Mouse (Mus musculus) hindbrain, embryonic 11.5 days (tissue): ENCODE measurements around the gene Aco1. TPM values are rescaled to one million over a fixed set of nuclear protein-coding genes. Genes with fewer than 3 reads are reported as not detected.

Experiments
- ATAC-seq: fragments of 200-750 bp; cut with Nextera tagmentation; 2 replicates; pipeline ENCODE4 v1.8.0; 2017; ENCODE audit warnings: mild to moderate bottlenecking, moderate TSS enrichment, moderate library complexity; ENCODE audit not compliant: low FRiP score
- DNase-seq: peaks from one replicate; pipeline ENCODE4 v3.0.0-alpha.2; 2015; ENCODE audit warnings: low spot score
- H3K27ac ChIP-seq: fragments of 300-500 bp; sonication (generic); 2 replicates; pipeline ENCODE4 v1.5.1; 2014; ENCODE audit warnings: mild to moderate bottlenecking, low read depth, low read length
- H3K27me3 ChIP-seq: fragments of 300-500 bp; sonication (generic); 2 replicates; pipeline ENCODE4 v1.6.1; 2014; ENCODE audit warnings: mild to moderate bottlenecking, low read length, moderate library complexity, mixed read lengths; ENCODE audit not compliant: control insufficient read depth, insufficient read depth
- H3K36me3 ChIP-seq: fragments of 300-500 bp; sonication (generic); 2 replicates; pipeline ENCODE4 v1.6.1; 2014; ENCODE audit warnings: mild to moderate bottlenecking, low read length, moderate library complexity, mixed read lengths; ENCODE audit not compliant: control insufficient read depth, insufficient read depth
- H3K4me1 ChIP-seq: fragments of 300-500 bp; sonication (generic); replicated peaks from 2 replicates; pipeline ENCODE4 v1.6.1; 2014; ENCODE audit warnings: low read length, mixed read lengths; ENCODE audit not compliant: control insufficient read depth, insufficient read depth
- H3K4me2 ChIP-seq: fragments of 300-500 bp; sonication (generic); replicated peaks from 2 replicates; pipeline ENCODE4 v1.6.1; 2014; ENCODE audit warnings: mild to moderate bottlenecking, low read depth, low read length
- H3K4me3 ChIP-seq: fragments of 300-500 bp; sonication (generic); 2 replicates; pipeline ENCODE4 v1.5.1; 2014; ENCODE audit warnings: low read depth, low read length
- H3K9ac ChIP-seq: fragments of 300-500 bp; sonication (generic); 2 replicates; pipeline ENCODE4 v1.6.1; 2014; ENCODE audit warnings: low read depth, low read length
- H3K9me3 ChIP-seq: fragments of 300-500 bp; sonication (generic); 2 replicates; pipeline ENCODE4 v1.6.1; 2016; ENCODE audit warnings: low read length; ENCODE audit not compliant: control insufficient read depth
- WGBS: fragments of 180-500 bp; shearing (Covaris S2); extraction: QIAGEN DNeasy Blood & Tissue Kit; methylation state at CpG from one replicate; pipeline ENCODE4 v1.1.7; 2014; 5-methylcytosine and 5-hydroxymethylcytosine counted together
- polyA plus RNA-seq: library from polyadenylated mRNA; unstranded; fragments of >200 nt; fragmentation: Nextera tagmentation; extraction: Ambion mirVana; gene quantifications from 2 replicates; pipeline ENCODE4 v1.2.1, GENCODE M21; 2014

Gene Aco1
- polyA plus RNA-seq, 1 experiment from 2014 or later, result 55.0 TPM

- Histone ChIP-seq H3K9me3 (no peaks in the 10 kb centered on the region), H3K36me3 (no peaks in the 10 kb centered on the region), H3K4me1 (no peaks in the 10 kb centered on the region), H3K4me2 (no peak overlapping the region), H3K27me3 (no peaks in the 10 kb centered on the region), H3K4me3 (no peak overlapping the region), H3K27ac (no peak overlapping the region), H3K9ac (no peak overlapping the region)
- ATAC-seq (peak; percentile 56), DNase-seq (peak; percentile 84)
- WGBS, result 22% methylated on average over 9 of the region's 9 CpGs
These were observed 8.3 kb upstream of the Aco1 start for GRCm38 (mm10) chr4:40134468-40135102.

- no peaks in the 10 kb centered on the region for H3K4me1 ChIP-seq
- 88% methylated on average over 4 of the region's 4 CpGs for WGBS
- no peak for ATAC-seq
- no peak overlapping the region for H3K4me2 ChIP-seq
- H3K36me3 ChIP-seq, result no peaks in the 10 kb centered on the region
- no peak overlapping the region for H3K4me3 ChIP-seq
- H3K27me3 ChIP-seq, result no peaks in the 10 kb centered on the region
- no peak overlapping the region for H3K9ac ChIP-seq
- no peak overlapping the region for H3K27ac ChIP-seq
- no peak for DNase-seq
- H3K9me3 ChIP-seq, result no peaks in the 10 kb centered on the region
These were observed 6.4 kb upstream of the Aco1 start for GRCm38 (mm10) chr4:40136519-40136918.

GRCm38 (mm10) chr4:40139663-40140255 lies 3.1 kb upstream of the Aco1 start:
- ATAC-seq (no peak), DNase-seq (no peak)
- Histone ChIP-seq H3K9ac (no peak overlapping the region), H3K36me3 (no peaks in the 10 kb centered on the region), H3K9me3 (no peaks in the 10 kb centered on the region), H3K4me2 (no peak overlapping the region), H3K27ac (no peak overlapping the region), H3K4me3 (no peak overlapping the region), H3K27me3 (no peaks in the 10 kb centered on the region), H3K4me1 (no peaks in the 10 kb centered on the region)
- WGBS, result 80% methylated on average over 3 of the region's 3 CpGs

GRCm38 (mm10) chr4:40143533-40143871 lies 621 bp downstream of the Aco1 start:
- WGBS, result under 1% methylated on average over 27 of the region's 27 CpGs
- H3K27ac ChIP-seq, result peak overlapping the region; percentile 84
- DNase-seq, result no peak

GRCm38 (mm10) chr4:40144543-40144942 lies 1.7 kb downstream of the Aco1 start:
- Histone ChIP-seq H3K4me1 (no peaks in the 10 kb centered on the region), H3K27me3 (no peaks in the 10 kb centered on the region), H3K27ac (no peak overlapping the region), H3K9ac (no peak overlapping the region), H3K36me3 (no peaks in the 10 kb centered on the region), H3K9me3 (no peaks in the 10 kb centered on the region), H3K4me2 (peak overlapping the region; percentile 63), H3K4me3 (peak overlapping the region; percentile 78)
- ATAC-seq (no peak), DNase-seq (peak; percentile 16)
- WGBS, result 18% methylated on average over 1 of the region's 1 CpGs

More at GRCm38 (mm10) chr4:40143533-40143871, 621 bp downstream of the Aco1 start:
- peak overlapping the region; percentile 78 for H3K4me3 ChIP-seq
- no peaks in the 10 kb centered on the region for H3K27me3 ChIP-seq
- ATAC-seq, result no peak
- no peaks in the 10 kb centered on the region for H3K36me3 ChIP-seq
- H3K4me2 ChIP-seq, result peak overlapping the region; percentile 63
- H3K4me1 ChIP-seq, result no peaks in the 10 kb centered on the region
- peak overlapping the region; percentile 79 for H3K9ac ChIP-seq
- no peaks in the 10 kb centered on the region for H3K9me3 ChIP-seq

- H3K4me2 ChIP-seq, result no peak overlapping the region
- WGBS, result 72% methylated on average over 3 of the region's 3 CpGs
- no peak overlapping the region for H3K27ac ChIP-seq
- H3K36me3 ChIP-seq, result no peaks in the 10 kb centered on the region
- H3K4me1 ChIP-seq, result no peaks in the 10 kb centered on the region
- H3K9ac ChIP-seq, result no peak overlapping the region
- H3K27me3 ChIP-seq, result no peaks in the 10 kb centered on the region
- DNase-seq, result no peak
- no peak overlapping the region for H3K4me3 ChIP-seq
- H3K9me3 ChIP-seq, result no peaks in the 10 kb centered on the region
- no peak for ATAC-seq
These were observed 2.1 kb downstream of the Aco1 start for GRCm38 (mm10) chr4:40144981-40145380.

GRCm38 (mm10) chr4:40148281-40148680 lies 5.4 kb downstream of the Aco1 start:
- no peak overlapping the region for H3K9ac ChIP-seq
- no peak overlapping the region for H3K27ac ChIP-seq
- no peak overlapping the region for H3K4me2 ChIP-seq
- H3K36me3 ChIP-seq, result no peaks in the 10 kb centered on the region
- WGBS, result 91% methylated on average over 5 of the region's 5 CpGs
- no peak for DNase-seq
- ATAC-seq, result no peak
- H3K4me1 ChIP-seq, result no peaks in the 10 kb centered on the region
- H3K27me3 ChIP-seq, result no peaks in the 10 kb centered on the region
- H3K4me3 ChIP-seq, result no peak overlapping the region
- no peaks in the 10 kb centered on the region for H3K9me3 ChIP-seq

GRCm38 (mm10) chr4:40150046-40150445 lies 7.2 kb downstream of the Aco1 start:
- no peaks in the 10 kb centered on the region for H3K4me1 ChIP-seq
- H3K27me3 ChIP-seq, result no peaks in the 10 kb centered on the region
- ATAC-seq (no peak), DNase-seq (no peak)
- H3K36me3 ChIP-seq, result no peaks in the 10 kb centered on the region
- WGBS, result 92% methylated on average over 7 of the region's 7 CpGs
- H3K4me3 ChIP-seq, result no peak overlapping the region
- H3K27ac ChIP-seq, result no peak overlapping the region
- no peak overlapping the region for H3K9ac ChIP-seq
- no peak overlapping the region for H3K4me2 ChIP-seq
- no peaks in the 10 kb centered on the region for H3K9me3 ChIP-seq

- no peak for ATAC-seq
- H3K9me3 ChIP-seq, result no peaks in the 10 kb centered on the region
- no peaks in the 10 kb centered on the region for H3K36me3 ChIP-seq
- H3K4me1 ChIP-seq, result no peaks in the 10 kb centered on the region
- no peak overlapping the region for H3K4me3 ChIP-seq
- WGBS, result 92% methylated on average over 2 of the region's 2 CpGs
- H3K4me2 ChIP-seq, result no peak overlapping the region
- no peak overlapping the region for H3K27ac ChIP-seq
- no peaks in the 10 kb centered on the region for H3K27me3 ChIP-seq
- H3K9ac ChIP-seq, result no peak overlapping the region
- no peak for DNase-seq
These were observed 9.9 kb downstream of the Aco1 start for GRCm38 (mm10) chr4:40152771-40153170.
